Mouse (Mus musculus): ENCODE data around the gene Slc16a10.

Gene Slc16a10

DNA sequence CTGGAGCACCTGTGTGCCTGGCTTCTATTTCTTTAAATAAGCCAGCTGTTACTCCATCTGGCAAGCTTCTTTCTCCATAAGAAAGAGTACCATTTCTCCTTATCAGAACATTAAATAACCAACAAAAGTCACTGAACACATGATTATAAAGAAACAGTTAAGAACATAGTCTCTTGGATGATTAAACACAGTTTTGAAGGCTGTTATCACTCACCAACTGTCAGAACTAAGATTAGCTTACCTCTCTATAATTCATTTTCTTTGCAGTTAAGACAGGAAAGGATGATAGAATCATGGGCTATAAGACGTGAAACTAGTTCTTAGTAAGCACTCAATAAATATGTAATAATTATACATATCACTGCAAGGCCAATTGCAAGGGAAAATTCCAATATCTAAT lies 36.9 kb downstream of the Slc16a10 start:
- no peak for DNase-seq

DNA sequence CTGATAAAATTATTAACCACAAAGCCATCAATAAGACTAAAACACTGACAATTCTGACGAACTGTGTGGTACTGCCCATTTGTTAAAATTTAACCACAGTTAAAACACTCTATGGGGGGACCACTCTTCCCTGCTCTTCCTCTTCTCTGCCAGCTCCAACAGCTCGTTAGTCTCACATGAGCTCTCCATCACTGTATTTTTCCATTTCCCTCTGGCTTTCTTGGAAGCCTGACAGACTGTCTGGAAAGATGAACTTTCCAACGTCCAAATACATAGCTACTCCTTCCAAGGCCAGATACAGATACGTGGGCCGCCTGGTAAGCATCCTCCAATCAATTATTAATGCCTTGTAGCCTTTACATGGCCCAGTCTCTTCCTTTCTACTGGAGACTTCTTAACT lies 38.3 kb downstream of the Slc16a10 start:
- DNase-seq = peak in 1 of 2 experiments; percentile 10

DNA sequence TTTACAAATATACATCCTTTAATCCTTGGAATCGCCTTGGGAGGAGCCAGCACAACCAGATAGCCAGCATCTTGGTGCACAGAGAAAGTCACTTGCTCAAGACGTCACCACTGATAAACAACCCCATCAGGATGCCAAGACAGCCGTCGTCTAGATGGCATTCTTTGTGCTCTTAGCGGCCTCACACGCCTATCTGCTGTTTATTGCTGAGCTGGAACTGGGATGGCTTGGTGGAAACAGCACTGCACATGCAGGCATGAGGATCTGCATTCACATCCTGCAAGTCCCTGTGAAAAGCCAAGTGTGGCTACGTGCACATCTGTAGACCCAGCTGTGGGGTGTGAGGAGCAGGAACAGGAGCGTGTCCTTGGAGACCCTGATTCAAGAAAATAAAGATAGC lies 39.1 kb downstream of the Slc16a10 start:
- DNase-seq = no peak

DNA sequence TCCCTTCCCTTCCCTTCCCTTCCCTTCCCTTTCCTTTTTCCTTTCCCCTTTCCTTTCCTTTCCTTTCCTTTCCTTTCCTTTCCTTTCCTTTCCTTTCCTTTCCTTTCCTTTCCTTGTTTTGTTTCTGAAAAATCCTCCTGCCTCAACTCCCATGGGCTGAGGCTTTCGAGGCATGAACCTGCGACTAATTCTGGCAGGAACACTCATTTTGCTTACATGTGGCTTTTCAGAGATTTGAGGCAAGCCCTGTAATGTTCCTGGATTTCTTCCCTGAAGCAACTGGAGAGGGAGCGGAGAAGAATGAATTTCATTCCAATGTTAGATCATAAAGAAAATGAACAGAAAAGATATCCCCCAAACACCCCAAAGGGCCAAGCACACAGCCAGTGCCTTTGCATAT lies 39.9 kb downstream of the Slc16a10 start:
- DNase-seq = no peak

DNA sequence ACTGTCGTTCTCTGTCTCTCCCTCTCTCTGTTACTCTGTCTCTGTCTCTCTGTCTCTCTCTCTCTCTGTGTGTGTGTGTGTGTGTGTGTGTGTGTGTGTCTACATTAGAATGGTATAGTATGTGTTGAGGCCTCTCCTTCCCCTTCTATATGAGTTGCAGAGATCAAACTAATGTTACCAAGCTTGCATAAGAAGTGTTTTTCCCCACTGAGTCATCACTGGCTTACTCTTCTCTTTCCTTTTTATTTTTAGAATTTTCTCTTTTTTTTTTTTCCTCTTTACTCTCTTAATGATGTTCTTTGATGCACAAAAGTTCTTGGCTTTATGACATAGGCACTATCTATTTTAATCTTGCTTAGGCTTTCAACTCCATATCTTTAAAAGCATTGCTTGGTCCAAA lies 43.6 kb downstream of the Slc16a10 start:
- DNase-seq = no peak

DNA sequence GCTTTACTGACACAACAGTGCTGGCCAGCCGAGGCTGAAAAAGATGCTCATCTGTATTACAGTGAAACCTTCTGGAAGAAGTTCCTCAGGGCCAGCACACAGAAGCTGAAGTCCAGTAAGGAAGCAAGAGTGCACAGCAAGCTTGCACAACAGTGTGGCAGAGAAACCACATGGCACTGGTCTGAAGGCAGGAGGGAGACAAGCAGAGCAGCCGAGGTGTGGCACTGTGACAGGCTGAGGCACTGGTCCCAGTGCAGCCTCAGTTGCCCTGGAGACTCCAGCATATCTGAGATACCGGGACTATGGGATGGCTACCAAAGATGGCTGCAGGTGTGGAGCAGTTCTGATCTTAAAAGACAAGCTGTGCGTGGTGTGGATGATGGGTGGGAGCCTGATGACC lies 44.5 kb downstream of the Slc16a10 start:
- DNase-seq = no peak

DNA sequence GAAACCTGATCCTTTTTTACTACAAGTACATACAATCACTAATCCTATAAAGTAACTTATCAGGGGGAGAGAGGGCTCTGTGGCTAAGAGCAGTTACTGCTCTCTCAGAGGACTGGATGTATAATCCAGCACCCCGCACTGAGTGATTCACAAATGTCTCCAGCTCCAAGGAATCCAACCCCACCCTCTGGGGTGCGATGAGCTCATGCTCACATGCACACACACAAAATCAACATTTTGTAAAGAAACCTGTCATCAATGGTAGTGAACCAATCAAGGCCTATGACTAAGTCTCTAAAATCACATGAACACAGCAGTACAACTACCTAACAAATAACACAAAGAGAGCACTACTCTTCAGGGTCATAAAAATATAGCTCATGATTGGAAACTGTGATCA lies 47.3 kb downstream of the Slc16a10 start:
- DNase-seq = no peak

DNA sequence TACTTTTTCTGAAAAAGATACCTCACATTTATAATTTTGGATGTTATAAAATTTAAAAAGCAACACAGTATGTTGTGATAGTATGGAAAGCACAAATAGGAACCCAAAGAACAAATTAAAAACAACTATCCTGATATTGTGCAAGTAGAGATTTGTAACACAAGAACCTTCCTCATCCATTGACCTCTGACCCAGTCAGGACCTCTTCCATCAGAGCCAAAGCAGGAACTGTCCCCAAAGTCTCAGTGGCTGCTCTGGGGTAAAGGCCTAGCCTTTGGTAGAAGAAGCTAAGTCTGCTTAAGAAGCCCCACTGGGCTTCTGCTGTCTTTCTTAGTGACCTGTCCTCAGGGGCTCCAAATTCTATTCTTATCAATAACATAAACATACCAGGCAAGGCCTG lies 48.5 kb downstream of the Slc16a10 start:
- DNase-seq = no peak

DNA sequence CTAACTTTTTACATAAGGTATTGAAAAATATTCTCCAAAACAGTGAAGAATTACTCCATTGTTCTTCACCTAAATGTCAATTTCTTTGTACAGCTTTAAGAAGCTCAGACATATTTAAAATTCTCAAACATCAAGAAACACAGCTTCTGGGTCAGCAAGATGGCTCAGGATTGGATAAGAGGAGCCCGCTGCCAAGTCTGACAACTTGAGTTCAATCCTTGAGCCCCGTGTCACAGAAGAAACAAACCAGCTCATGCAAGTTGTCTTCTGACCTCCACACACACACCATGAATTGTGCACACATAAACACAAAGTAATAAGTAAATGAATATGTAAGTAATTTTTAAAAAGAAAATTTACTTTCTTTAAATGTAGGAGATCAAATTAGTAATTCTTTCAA lies 50.6 kb downstream of the Slc16a10 start:
- DNase-seq = no peak

DNA sequence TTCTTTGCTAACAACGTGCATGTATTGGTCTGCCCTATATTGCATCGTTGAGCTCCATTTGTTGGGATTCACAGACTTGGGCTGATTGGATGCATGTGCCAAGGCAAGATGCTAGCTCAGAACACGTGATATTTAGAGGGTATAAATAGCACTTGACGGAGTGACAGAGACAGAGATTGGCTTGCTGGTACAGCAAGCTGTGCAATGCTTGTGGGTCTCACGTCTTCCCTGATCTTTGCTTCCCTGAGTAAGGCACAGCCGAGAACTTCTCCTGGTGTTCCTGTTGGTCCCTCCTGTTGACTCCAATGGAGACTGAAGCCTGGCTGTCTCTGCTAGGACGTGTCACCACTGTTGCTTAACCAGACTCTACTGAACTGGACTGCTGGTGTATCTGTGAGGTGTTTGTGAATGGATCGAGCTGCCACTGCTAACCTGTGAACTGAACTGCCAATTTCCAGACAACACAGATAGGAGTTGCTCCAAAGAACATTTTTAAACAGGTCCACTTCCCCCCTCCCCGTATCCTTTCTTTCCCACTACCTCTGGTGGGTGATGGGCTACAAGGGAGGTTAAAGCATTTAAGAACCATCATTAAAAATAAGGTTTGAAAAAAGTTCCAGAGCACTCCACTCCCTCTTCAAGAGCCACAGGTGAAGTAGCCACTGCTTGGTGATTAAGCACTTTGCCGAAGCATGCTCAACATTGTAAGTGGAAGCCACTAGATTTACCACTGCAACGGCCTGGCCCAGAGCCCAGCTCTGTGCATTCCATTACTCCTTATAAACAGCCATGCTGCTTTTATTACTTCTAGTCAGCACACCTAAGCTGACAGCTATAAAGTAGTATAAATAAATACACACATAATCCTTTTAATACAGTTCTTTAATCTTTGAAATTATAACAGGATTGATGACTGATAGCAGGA lies 51.3 kb downstream of the Slc16a10 start:
- peak; percentile 46 to 68 for DNase-seq

DNA sequence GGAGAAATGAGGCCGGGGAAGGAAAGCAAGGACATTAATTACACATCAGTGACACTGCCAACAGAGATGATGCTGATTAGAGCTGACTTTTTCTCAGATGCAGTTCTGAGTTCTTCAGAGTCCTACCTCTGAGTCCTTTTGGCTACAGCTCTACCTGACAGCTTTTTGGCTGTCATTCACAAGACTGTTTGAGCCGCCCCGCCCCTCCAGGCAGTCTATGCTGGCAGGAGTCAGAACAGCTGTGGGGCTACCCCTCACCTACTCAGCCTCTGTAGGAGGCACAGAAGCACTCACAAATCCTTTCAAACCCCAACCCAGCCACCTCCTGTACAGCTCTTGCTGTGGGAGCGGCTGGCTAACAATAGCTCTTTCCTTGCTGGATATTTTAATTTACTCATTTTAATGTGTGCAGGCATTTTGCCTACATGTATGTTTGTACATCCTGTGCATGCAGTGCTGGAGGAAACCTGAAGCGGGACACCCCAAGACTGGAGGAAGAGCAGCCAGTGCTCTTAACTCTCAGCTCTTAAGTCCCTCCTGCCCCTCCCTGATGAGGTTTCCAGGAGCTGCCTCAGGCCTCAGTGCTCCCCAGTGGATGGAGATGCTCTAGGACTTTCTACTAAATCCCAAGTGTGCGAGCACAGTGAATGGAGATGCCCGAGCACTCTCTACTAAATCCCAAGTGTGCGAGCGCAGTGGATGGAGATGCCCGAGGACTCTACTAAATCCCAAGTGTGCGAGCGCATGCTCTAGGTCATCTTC lies 57.5 kb downstream of the Slc16a10 start:
- DNase-seq = no peak

DNA sequence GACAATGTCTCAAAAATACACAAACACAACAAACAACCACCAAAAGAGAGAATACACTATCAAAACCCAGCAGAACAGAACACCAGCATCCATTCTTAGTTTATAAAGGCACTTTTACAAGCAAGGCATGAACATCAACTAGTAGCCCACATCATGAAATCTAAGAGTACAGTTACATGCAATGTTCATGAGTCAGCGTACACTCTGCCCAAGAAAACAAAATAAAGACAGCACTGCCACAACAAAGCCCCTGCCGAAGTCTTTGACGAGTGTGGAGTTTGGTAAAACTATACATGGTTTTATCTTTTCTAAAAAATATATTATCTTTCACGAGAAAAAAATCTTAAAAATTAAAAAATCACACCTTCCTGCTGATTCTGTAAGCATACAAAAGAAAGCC lies 58.5 kb downstream of the Slc16a10 start:
- no peak for DNase-seq

DNA sequence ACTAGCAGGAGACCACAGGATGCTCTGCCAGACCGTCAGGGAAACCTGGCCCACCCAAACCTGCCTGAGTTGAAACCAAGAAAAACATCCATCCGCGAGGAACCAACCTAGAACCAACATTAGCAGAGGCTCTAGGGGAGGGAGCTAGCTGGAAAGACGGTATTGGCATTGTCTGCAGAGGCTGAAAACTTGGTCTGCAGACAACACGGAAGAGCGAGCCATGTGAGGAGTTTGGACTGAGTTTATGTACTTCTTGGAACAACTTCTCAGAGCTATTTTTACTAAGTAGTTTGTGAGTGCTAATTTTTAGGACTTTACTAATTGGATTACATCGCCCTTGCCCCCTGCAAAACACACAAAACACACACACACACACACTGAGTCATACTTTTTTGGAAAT lies 59.4 kb downstream of the Slc16a10 start:
- no peak for DNase-seq

DNA sequence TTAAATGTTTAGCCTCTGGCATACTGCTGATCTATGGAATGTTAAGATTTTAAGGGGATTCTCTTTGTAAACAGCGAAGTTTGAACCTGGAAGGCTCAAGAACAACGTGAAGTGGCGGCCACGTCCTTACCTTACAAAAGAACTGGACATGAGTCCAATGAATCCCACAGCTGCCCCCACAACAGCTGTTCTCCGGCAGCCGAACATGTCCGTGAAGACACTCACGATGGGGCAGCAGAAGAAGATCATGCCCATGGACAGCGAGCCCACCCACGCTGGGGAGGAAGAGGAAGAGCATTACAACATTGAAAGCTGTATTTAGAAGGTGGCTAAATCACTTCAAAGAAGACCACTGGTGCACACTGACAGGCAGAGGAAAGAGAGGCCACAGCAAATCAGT lies 61.5 kb downstream of the Slc16a10 start:
- no peak for DNase-seq

DNA sequence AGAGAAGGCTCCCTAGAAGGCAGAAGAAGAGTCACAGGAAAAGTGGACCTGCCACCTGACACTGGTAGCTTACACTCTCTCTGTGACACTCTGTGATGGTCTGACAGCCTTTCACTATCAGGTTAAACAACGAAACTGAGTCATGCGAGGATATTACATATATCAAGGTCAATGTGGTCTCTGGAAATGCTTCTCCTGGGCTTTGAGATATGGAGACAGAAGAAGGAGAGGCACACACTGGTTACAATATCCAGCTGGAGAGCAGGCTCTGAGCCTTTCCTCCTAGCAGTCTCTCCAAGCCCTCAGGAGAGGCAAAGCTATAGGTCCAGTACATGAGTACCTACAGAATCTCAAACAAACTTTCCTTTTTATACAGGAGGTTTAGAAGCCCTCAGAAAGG lies 62.8 kb downstream of the Slc16a10 start:
- DNase-seq = no peak

DNA sequence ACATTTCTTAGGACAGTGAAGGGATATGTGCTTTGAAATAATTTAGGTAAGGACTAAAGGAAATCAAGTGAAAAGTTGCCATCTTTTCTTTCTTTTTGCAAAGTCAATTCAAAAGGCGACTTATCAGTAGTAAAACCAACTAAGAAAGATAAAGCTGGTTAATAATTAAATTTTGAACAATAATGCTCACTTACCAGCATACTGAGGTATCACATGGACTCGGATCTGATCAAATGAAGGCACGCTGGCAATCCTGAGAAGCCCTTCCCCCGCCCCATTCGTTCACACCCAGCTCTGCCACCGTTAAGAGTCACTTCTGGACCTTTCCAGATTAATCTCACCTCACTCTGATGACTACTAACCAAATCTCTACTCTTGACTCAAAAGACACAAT lies 64.1 kb downstream of the Slc16a10 start:
- no peak for DNase-seq

DNA sequence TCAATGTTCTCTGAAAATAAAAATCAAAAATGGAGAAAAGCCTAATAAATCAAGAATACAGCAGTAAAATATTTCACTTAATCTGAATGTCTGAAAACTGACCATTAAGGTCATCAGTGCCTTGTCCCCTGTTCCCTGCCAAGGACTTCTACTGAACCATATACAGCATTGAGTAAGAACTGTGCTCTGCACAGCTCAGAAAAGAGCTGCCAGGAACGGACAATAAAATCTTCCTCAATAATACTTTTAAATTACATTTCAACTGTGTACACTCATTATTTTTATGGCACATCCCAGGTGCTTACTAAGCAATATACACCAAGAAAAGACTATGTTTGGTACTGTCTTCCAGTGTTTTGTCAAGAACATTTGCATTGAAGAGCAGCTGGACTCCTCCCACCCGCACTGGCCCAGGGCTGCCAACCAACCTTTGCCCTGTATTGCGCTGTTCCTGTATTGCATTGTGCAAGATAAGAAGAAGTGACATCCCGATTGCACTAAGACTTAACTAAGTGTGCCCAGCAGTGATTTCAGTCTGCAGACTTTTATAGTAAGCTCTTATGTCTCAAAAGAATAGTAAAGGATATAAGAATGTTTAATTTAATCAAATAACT lies 64.6 kb downstream of the Slc16a10 start:
- no peak for DNase-seq

DNA sequence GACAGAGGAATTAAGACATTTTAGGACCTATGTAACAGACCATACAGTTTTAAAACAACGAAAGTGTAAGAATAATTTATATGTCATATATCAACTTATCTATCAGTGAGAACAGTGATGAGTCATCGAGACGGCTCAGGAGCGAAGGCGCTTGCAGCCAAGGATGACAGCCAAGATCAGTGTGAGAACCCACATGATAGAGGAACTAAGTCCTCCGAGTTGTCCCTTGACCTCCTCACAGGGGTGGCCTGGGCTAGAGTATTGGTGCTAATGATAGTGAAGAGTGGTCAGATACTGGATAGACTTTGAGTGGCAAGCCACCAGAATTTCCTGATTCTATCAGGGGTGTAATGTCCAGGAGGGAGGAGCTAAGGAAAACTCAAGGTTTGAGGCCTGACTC lies 68.5 kb downstream of the Slc16a10 start:
- no peak for DNase-seq

DNA sequence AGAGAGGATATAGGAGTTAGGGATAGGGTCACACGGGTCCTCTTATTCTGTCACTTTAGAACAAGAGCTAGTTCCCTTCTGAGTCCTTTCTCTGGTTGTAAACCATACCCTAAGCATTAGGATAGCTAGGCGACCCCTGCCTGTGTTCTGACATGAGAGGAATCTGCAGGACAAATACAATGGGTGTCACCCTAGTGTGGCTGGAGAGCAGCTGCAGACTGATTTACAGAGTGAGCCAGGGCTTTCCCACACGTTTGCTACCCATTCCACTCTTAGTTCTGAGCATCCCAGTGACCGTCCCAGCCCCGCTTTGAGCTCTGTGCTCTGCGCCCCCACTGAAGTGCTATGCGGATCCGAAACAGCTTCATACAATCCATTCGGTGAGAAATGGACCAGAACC lies 71.4 kb downstream of the Slc16a10 start:
- DNase-seq = no peak

DNA sequence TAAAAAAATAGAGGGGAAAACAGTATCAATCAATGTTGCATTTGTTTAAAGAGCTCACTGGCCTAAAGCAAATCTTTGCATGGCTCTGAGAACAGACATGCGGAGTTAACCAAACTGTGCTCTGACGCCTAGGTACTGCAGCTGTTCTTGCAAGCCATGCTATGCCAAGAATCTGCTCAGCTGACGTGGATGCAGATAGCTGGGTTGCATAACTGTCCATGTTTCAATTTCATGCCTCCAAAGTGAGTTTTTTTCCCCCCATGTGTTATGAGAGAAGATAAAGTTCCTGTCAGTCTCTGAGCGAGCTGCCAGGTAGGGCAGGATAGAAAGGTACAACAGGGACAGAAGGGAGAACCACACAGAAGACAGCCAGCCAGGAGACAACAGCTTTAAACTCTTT lies 72.8 kb downstream of the Slc16a10 start:
- no peak for DNase-seq

DNA sequence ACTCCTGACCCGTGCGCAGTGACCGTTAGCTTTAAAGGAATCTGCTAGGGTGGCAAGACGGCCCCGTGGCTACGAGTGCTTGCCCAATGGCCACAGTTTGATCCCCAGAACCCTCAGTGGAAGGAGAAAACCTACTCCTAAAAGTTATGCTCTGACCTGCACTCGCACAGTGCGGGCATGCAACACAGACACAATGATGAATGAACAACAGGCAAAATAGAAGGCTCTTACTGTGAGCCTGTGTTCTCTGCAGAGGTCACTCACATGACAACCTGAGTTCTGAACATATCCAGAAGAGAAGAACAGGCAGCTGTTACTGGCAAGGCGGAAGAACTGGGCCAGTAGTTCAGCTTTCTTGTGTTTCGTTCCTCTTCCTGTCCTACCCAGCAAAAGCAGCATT lies 73.5 kb downstream of the Slc16a10 start:
- DNase-seq = no peak

DNA sequence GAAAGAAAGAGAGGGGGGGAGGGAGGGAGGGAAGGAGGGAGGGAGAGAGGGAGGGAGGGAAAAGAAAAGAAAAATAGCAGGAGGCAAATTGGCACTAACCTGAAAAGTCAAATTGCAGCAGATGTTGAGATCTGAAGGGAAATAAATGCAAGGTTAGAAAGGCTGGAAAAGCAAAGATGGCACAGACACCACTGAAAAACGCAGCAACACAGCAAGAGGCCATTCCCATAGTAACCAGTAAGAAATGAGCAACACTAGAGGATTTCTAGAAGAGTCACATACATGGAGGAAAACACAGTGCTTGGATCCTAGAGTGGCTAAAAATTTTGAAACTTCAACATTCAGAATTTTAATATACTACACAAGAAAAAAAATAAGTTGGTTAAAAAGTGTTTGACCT lies 74.5 kb downstream of the Slc16a10 start:
- no peak for DNase-seq

DNA sequence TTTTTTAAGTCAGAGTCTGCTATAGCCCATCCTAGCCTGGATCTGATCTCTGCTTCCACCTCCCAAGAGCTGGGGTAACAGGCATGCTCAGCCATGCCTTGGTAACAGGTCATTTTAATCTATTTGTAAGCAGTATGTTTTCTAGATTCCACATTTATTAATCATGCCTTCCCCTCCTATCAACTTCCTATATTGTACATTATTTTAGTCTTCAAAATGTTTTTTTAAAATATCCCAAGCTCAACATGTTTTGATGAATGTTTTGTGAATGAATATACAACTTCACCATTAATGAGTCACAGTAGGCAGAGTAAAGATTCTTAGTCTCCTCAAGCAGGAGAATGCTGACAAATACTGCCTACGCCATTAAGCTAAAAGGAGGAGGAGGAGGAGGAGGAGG lies 75.0 kb downstream of the Slc16a10 start:
- no peak for DNase-seq

DNA sequence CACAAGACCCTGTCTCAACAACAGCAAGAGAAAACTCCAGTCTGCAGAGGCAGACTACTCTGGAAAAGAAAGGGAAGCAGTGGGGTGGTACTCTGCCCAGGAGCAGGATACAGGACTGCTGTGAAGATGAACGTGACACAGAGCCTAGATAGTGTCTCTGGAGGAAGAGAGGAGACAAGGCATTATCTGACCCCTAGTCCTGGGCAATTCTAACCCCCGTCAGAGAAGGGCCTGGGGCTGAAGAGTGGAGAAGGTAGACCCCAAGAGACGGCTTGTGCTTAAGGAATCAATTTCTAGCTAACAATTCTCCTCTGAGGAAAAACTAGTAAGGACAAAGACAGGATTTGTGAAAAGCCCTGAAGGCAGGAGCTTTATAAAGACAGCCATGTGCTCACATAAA lies 76.7 kb downstream of the Slc16a10 start:
- DNase-seq = no peak

All from kidney, postnatal 4 days (tissue).